Mouse (Mus musculus): ENCODE measurements around the gene Akap6.

GRCm38 (mm10) chr12:52671943-52672342 lies 27.2 kb upstream of the Akap6 start:
- TF ChIP-seq POLR2A (IDR thresholded peaks at IDR 0.05; ENCODE audit: insufficient read length, low read depth) = no peak
- TF ChIP-seq MAX (IDR thresholded peaks at IDR 0.05; ENCODE audit: low read depth) = no peak
- no peak for TF ChIP-seq USF1 (IDR thresholded peaks at IDR 0.05; ENCODE audit: low read depth)
- TF ChIP-seq E2F4 (IDR thresholded peaks at IDR 0.05; ENCODE audit: insufficient read depth) = no peak
- no peak for TF ChIP-seq CEBPB (IDR thresholded peaks at IDR 0.05; ENCODE audit: insufficient read depth, poor library complexity, severe bottlenecking)
- no peak for TF ChIP-seq POLR2AphosphoS2 (IDR thresholded peaks at IDR 0.05; ENCODE audit: insufficient read length, low read depth)
- TF ChIP-seq MYOD1 (IDR thresholded peaks at IDR 0.05; ENCODE audit: control insufficient read depth in 1 of 3, insufficient read length in 2 of 3, low read depth in 2 of 3) = no peak
- no peak for TF ChIP-seq REST (IDR thresholded peaks at IDR 0.05; ENCODE audit: insufficient read depth, insufficient read length)

All from myocyte (in vitro differentiated cells).